Mouse (Mus musculus) megakaryocyte progenitor cell, adult 5-6 weeks (primary cell): ENCODE measurements at regions not wholly inside any gene's neighbourhood (a gene's known extent, or its start where the extent isn't known, plus 50 kb on each side); places are given as distances from the start of the nearest gene placed in this dataset.

ENCODE experiments used
- ATAC-seq: replicated peaks from 2 replicates; pipeline ENCODE4 v1.8.0; 2016; ENCODE audit warnings: mild to moderate bottlenecking, moderate TSS enrichment, inconsistent platforms; ENCODE audit not compliant: poor library complexity

GRCm38 (mm10) chr5:75784998-75785593, 193.2 kb downstream of the Kdr start:
- no peak for ATAC-seq

DNA sequence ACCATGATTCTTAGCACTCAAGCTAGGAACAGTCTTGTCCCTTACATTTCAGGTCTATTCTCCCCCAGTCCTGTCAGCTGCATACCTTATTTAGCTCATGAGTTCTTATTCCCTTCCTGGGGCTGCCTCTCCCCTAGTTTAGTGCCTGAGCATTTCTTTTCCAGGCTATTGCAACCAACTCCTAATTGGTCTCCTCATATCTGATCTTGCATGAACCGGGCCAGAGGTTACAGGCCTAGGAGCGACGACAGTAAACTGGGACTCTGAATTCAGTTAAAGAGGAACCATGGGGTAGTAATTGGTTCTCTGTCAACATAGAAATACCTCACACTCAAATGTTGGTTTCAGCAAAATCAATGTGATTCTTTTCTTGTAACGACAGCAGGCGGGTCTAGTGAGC, 195.9 kb downstream of the Kit start:
- no peak for ATAC-seq

DNA sequence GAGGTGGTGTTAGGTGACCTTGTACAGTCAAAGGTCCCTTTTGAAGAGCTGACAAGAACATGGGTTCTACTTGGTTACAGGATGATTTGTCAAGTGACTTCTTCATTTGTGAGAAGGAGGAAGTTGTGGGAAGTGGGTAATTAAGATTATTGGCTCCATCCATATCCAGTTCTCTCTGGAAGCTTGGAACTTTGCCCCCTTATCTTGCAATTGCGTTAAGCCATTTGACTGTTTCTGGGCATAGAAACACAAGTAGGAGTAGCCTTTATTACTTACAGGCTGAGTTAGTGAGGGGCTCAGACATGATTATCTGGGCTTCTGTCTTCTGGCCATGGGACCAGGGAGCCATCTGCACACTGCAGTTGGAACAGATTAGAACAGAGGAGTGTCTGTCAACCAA, 192.5 kb downstream of the Kit start:
- ATAC-seq = peak; percentile 68

DNA sequence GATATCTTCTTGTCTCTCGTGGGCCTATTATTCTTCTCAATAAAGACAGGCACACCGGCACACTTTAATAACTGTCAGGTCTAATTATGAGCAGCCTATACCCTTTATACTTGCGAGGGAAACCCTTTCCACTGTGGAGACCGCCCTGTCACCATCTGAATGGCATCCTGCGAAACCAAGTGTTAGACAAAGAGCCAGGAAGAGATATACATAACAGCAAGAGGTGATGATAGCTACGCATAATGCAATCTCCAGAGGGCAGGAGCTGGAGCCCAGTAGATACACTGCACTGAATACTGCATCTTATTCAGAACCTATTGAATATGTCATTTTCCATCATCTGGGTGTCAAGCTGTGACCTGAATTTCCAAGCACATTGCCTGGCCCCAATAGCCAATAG, 187.7 kb downstream of the Kit start:
- peak; percentile 52 for ATAC-seq

DNA sequence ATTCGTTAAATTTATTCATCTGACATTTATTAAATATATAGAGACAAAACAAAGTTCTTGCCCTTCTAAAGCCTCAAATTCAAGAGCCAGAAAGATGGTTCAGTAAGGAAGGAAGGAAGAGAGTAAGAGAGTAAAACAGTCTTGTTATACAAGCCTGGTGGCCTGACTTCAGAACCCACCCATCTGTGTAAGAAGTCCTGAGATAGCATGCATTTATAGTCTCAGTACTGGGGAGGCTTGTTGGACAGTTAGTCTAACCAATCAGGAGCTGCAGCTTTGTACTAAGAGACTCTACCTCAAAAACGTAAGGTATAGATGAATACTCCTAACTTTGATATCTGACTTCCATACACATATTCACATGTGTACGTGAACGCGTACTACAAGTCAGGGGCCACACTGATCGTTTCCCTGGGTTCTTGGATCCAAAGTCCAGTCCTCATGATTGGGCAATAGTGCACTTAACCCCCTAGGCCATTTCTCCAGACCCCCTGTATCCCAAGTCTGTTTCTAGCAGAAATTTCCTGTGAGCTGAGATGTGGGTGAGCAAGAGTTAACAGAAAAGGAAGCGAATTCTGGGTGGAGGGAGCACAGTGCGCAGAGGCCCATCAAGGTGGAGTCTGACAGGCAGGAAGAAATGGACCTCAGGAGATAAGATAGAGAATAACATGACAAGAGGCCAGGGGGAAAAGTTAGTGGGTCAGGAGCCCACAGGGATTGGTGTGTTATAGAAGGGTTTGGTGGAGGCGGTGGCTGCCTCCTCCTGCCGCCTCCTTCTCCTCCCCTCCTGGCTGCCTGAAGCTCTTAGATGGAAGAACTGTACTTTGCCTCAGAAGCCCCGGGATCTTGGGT, 187.0 kb downstream of the Kit start:
- peak; percentile 91 for ATAC-seq

DNA sequence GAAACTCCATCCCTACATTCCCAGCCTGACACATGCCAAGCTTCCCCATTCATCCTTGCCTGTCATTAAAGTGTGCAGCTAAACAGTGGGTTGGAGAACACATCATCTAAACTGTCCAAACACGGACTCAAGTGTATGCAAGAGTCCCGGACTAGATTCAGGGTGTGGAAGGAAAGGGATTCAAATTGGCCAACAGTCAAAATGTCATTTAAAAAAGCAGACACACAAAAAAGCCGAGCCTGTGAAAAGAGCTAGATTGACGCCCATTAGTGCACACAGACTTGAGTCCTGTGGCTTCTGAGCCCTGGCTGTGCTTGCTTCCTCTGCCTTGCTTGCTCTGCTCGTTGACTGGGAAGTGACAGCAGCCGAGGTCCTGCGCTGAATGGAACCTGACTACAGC, 181.5 kb downstream of the Kit start:
- peak; percentile 58 for ATAC-seq

DNA sequence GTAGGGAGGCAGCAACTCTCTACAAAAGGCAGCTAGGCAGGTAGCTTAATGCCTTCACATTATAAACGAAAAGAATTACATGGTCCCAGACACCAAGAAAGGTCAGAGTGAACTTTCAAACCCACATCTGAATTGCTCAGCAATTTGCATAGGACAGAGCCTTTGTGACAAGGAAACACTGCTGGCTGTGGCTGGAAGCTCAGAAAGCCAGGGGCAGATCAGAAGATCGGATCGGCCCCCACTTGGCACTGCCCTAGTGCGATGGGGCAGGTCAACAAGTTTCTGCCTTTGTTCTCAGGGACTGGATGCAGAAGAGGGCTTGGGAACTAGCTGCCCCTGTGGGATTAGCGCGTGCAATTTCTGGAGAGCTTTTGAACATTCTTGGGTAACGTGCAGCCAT, 179.6 kb downstream of the Kit start:
- no peak for ATAC-seq

DNA sequence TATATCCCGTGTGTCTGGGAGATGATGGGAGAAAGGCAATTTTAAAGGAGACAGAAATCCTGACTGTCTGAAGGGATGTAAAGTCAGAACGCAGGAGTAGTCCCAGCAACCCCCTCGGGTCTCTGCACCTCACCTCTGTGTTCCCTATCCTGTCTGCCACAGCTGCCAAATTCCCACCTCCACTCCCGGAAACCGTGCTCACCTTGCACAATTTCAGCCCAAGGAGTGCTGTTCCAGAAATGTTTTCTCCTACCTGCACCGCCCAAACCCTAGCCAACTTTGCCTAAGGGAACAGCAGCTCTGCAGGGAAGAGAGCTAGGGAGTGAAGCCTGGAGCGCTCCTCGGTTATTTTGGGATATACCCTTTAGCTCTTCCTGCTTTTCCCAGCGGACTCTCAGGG, 170.6 kb downstream of the Kit start:
- no peak for ATAC-seq

DNA sequence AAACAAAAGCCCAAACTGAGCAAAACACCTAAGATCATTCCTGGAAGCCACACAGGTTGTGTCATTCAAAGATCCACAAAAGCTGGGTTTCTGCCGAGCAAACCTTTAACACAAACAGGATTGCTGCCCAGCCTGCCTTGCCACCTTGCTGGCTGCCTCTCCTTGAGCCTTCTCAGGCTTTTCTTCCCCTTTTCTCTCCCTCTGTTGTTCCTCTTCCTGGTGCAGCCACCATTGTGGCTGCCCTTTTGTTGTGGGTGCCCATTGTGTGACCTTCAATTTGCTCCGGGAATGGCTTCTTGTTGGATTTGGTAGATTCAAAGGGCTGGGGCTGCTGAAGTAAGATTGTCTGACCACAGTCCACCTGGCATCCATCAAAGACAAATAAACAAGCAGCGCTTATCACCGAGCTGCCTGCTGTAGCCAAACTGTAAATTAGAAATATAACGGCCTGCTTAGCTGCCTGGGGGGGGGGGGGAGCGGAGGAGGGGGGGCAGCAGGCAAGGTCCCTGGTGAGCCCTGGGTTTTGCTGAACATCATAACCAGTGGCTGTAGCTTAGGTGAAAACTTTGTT, 169.8 kb downstream of the Kit start:
- peak; percentile 90 for ATAC-seq

GRCm38 (mm10) chr5:75739336-75739735, 164.6 kb downstream of the Kit start:
- no peak for ATAC-seq

DNA sequence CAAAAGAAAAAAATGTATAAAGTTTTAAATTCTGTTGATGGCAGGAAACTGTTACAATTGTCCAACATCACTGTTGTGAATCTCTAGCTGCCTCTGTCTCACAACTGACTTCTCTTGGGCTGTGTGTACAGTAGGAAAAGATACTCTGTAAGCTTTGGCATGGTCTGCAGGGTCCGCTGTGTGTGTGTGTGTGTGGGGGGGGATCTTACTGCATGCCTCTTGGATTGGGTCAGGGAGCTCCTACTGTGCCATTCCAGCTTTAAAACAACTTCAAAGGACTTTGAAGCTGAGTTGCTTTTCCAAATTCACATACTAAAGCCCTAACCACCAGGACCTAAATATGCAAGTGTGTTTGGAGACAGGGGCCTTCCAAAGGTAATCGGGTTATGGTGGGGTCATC, 163.7 kb downstream of the Kit start:
- no peak for ATAC-seq

- no peak for ATAC-seq
Measured at GRCm38 (mm10) chr5:75737752-75738151, 163.0 kb downstream of the Kit start.

DNA sequence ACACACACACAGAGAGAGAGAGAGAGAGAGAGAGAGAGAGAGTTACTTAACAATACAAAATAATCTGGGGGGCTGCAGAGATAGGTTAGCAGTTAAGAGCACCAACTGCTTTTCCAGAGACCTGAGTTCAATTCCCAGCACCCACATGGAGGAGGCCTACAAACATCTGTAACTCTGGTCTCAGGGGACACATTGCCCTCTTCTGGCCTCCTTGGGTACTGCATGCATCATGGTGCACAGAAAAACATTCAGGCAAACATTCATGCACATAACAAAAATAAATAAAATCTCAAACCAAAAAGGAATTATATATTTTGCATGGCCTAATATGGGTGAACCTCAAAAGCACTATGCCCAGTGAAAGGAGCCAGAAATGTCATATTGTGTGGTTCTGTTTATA, 161.6 kb downstream of the Kit start:
- ATAC-seq = peak; percentile 52

DNA sequence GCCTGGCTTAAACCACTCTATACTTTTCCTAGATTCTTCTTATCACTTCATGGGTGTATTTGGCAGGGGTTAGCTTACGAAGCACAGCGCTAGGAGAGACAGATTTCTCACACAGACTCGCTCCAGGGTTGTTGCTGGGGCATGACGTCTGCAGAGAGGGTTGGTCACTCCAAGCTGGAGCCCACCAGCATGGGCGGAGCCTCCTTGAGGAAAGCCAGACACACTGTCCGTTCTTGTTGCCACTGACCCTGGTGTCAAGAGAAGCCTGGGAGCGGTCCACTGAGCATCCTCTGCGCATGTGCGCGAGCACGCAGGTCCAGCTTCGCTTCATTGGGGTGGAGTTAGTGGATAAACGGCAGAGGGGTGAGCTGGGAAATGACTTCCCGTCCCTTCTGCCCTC, 159.8 kb downstream of the Kit start:
- ATAC-seq = no peak

GRCm38 (mm10) chr5:75734043-75734442, 159.3 kb downstream of the Kit start:
- ATAC-seq = no peak

GRCm38 (mm10) chr5:75731236-75731635, 156.5 kb downstream of the Kit start:
- peak; percentile 14 for ATAC-seq

DNA sequence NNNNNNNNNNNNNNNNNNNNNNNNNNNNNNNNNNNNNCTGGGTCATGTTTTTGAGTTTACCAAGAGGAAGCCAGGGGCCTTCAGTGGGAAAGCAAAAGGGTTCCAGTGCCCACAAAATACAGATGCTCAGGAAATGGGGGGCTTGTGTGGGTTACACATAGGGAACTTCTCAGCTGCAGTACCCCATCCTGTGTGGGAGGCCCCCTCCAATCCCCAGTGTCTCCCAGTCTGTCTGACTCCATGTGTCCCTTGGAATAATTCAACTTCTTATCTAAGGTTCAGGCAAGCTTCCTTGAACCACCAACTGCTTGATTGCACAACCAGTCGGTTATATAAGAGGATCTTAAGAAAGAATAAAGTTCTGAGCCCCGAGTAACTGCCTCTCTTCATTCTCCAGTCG, 156.0 kb downstream of the Kit start:
- ATAC-seq = peak; percentile 89

GRCm38 (mm10) chr5:75721291-75721690, 146.6 kb downstream of the Kit start:
- ATAC-seq = no peak

DNA sequence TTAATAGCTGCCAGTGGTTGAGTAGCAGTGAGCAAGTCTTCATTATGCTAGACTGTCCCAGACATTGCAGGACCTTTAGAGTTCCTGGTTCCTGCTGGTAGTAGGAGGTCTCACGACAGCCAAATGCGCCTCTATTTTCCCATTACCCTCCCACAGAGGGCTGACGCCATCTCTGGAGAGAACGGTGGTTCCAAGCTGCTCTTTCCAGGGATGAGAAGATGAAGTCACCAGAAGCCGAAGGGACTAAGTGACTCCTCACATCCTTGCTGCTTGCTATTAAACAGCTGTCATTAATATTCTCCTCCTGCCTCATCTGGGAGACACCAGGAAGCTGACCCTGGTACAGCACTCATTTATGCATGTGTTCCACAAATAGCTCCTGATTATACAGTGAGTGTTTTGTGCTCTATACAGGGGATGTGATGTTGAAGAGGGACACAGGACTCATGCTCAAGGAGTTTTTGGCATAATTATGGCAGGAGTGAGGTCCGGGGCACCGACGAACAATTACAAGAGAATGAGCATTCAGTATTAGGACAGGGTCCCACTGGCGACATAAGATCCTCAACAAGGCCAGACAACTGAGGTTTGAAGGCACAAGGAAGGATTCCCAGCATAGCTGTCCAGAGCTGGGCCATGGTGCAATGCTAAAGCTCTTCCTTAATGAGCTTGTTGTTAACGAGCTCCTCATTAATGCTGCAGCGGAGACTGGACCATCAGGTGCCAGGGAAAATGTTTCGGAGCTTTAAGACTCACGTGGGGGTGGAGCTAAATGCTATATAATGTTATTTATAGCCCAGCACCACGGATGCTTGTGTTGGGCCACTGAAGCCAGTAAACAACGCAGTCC, 145.6 kb downstream of the Kit start:
- ATAC-seq = no peak

- ATAC-seq = no peak
Measured at GRCm38 (mm10) chr5:75718511-75719225, 144.0 kb downstream of the Kit start.
